Mouse (Mus musculus) CH12.LX (cell line): Measurements from ENCODE around the gene Pate2. TPM values are rescaled to one million over a fixed set of nuclear protein-coding genes. Genes with fewer than 3 reads are reported as not detected.
"Not testable (repeated sequence)": the region's sequence is repeated elsewhere in the genome, so short reads cannot be mapped to it uniquely, and the experiment has no call there.

Experiments used
- DNase-seq: peaks from one replicate; pipeline ENCODE4 v3.0.0-alpha.2; 2013; ENCODE audit errors: extremely low read depth
- H3K27ac ChIP-seq: 2 replicates; pipeline ENCODE4 v1.5.1; 2012; ENCODE audit warnings: low read depth, mild to moderate bottlenecking, control low read depth, moderate library complexity; ENCODE audit not compliant: insufficient read depth
- H3K27me3 ChIP-seq: replicated peaks from 2 replicates; pipeline ENCODE3; 2012; ENCODE audit warnings: inconsistent platforms
- H3K36me3 ChIP-seq, 2 experiments: replicated peaks in 1 of 2; 2 replicates each; pipeline versions ENCODE3 to v1.6.1; 2012; ENCODE audit warnings: inconsistent platforms in 1 of 2, low read length in 1 of 2, mild to moderate bottlenecking in 1 of 2, mixed read lengths in 1 of 2, moderate library complexity in 1 of 2; ENCODE audit not compliant: control insufficient read depth in 1 of 2, insufficient read depth in 1 of 2
- H3K4me1 ChIP-seq, 2 experiments: 2 replicates each; pipeline ENCODE4 v1.6.1; 2012; ENCODE audit warnings: inconsistent platforms in 1 of 2, moderate library complexity in 1 of 2; ENCODE audit not compliant: insufficient read depth in 2 of 2, control insufficient read depth in 1 of 2
- H3K4me2 ChIP-seq: 2 replicates; pipeline ENCODE4 v1.6.1; 2012; ENCODE audit warnings: low read depth, mild to moderate bottlenecking, control low read depth; ENCODE audit not compliant: poor library complexity, insufficient read depth, severe bottlenecking
- H3K4me3 ChIP-seq, 3 experiments: fragments of 150-350 bp in 1 of 3; sonication (generic) in 1 of 3; replicated peaks in 1 of 3; 2 replicates each; pipeline versions ENCODE3 to v1.5.1; 2011 to 2012; ENCODE audit warnings: low read depth in 2 of 3, low read length in 2 of 3, mild to moderate bottlenecking in 2 of 3, moderate library complexity in 2 of 3, control low read depth in 1 of 3, improper control_type of control experiment in 1 of 3, inconsistent platforms in 1 of 3, mixed read lengths in 1 of 3; ENCODE audit not compliant: poor library complexity in 1 of 3
- H3K79me2 ChIP-seq: replicated peaks from 2 replicates; pipeline ENCODE4 v1.6.1; 2012; ENCODE audit warnings: mild to moderate bottlenecking, moderate library complexity; ENCODE audit not compliant: control insufficient read depth, poor library complexity, insufficient read depth, severe bottlenecking; ENCODE audit errors: extremely low read depth
- H3K9ac ChIP-seq: 2 replicates; pipeline ENCODE4 v1.6.1; 2012; ENCODE audit warnings: low read depth, mild to moderate bottlenecking, control low read depth, moderate library complexity; ENCODE audit not compliant: insufficient read depth
- H3K9me3 ChIP-seq: replicated peaks from 2 replicates; pipeline ENCODE3; 2012; ENCODE audit warnings: low read length, inconsistent platforms, mixed read lengths
- BHLHE40 ChIP-seq: IDR thresholded peaks from 2 replicates; pipeline ENCODE4 v1.6.1; 2011; ENCODE audit warnings: mild to moderate bottlenecking, low read depth, low read length, improper control_type of control experiment
- CHD2 ChIP-seq: IDR thresholded peaks from 2 replicates; pipeline ENCODE4 v1.6.1; 2011; ENCODE audit warnings: low read length, improper control_type of control experiment
- ELF1 ChIP-seq: IDR thresholded peaks from 2 replicates; pipeline ENCODE4 v1.6.1; 2014; ENCODE audit warnings: low read depth, mild to moderate bottlenecking, inconsistent platforms, low read length, improper control_type of control experiment
- EP300 ChIP-seq: IDR thresholded peaks from 2 replicates; pipeline ENCODE4 v1.6.1; 2011; ENCODE audit warnings: low read length, improper control_type of control experiment
- ETS1 ChIP-seq: conservative IDR thresholded peaks from 2 replicates; pipeline ENCODE4 v1.6.1; 2012; ENCODE audit warnings: low read depth, mild to moderate bottlenecking, inconsistent platforms, low read length, improper control_type of control experiment, moderate library complexity
- GABPA ChIP-seq: IDR thresholded peaks from 2 replicates; pipeline ENCODE4 v1.6.1; 2012; ENCODE audit warnings: low read depth, low read length, improper control_type of control experiment, inconsistent platforms; ENCODE audit not compliant: insufficient replicate concordance
- HCFC1 ChIP-seq: IDR thresholded peaks from 2 replicates; pipeline ENCODE4 v1.6.1; 2012; ENCODE audit warnings: low read depth, mild to moderate bottlenecking, inconsistent platforms, low read length, improper control_type of control experiment
- IRF4 ChIP-seq: IDR thresholded peaks from 2 replicates; pipeline ENCODE4 v1.6.1; 2014; ENCODE audit warnings: low read depth, mild to moderate bottlenecking, inconsistent platforms, low read length, improper control_type of control experiment
- JUN ChIP-seq: IDR thresholded peaks from 2 replicates; pipeline ENCODE4 v1.6.1; 2011; ENCODE audit warnings: low read depth, mild to moderate bottlenecking, low read length, improper control_type of control experiment, moderate library complexity; ENCODE audit not compliant: insufficient read depth
- JUND ChIP-seq: conservative IDR thresholded peaks from 2 replicates; pipeline ENCODE4 v1.6.1; 2011; ENCODE audit warnings: low read depth, low read length, improper control_type of control experiment
- MAFK ChIP-seq: IDR thresholded peaks from 2 replicates; pipeline ENCODE4 v1.6.1; 2011; ENCODE audit warnings: low read length, improper control_type of control experiment; ENCODE audit not compliant: insufficient replicate concordance
- MXI1 ChIP-seq: IDR thresholded peaks from 2 replicates; pipeline ENCODE4 v1.6.1; 2011; ENCODE audit warnings: mild to moderate bottlenecking, low read depth, low read length, improper control_type of control experiment
- MYC ChIP-seq: IDR thresholded peaks from 2 replicates; pipeline ENCODE4 v1.6.1; 2011; ENCODE audit warnings: low read depth, mild to moderate bottlenecking, improper control_type of control experiment, low read length
- NRF1 ChIP-seq: IDR thresholded peaks from 2 replicates; pipeline ENCODE4 v1.6.1; 2014; ENCODE audit warnings: low read depth, mild to moderate bottlenecking, inconsistent platforms, low read length, improper control_type of control experiment, moderate library complexity
- RCOR1 ChIP-seq: conservative IDR thresholded peaks from 2 replicates; pipeline ENCODE4 v1.6.1; 2012; ENCODE audit warnings: low read depth, mild to moderate bottlenecking, inconsistent platforms, low read length, improper control_type of control experiment
- SMC3 ChIP-seq: IDR thresholded peaks from 2 replicates; pipeline ENCODE4 v1.6.1; 2011; ENCODE audit warnings: low read depth, low read length, improper control_type of control experiment
- TBP ChIP-seq: conservative IDR thresholded peaks from 2 replicates; pipeline ENCODE4 v1.6.1; 2011; ENCODE audit warnings: low read depth, low read length, improper control_type of control experiment
- TCF12 ChIP-seq: IDR thresholded peaks from 2 replicates; pipeline ENCODE4 v1.6.1; 2014; ENCODE audit warnings: low read depth, mild to moderate bottlenecking, inconsistent platforms, low read length, improper control_type of control experiment
- USF1 ChIP-seq: IDR thresholded peaks from 2 replicates; pipeline ENCODE4 v1.6.1; 2014; ENCODE audit warnings: low read depth, mild to moderate bottlenecking, inconsistent platforms, low read length, improper control_type of control experiment
- ZMIZ1 ChIP-seq: IDR thresholded peaks from 2 replicates; pipeline ENCODE4 v1.6.1; 2012; ENCODE audit warnings: low read depth, mild to moderate bottlenecking, inconsistent platforms, low read length, improper control_type of control experiment
- dilution Hi-C: fragments of 300-500 bp; cut with MboI; formaldehyde crosslinking; loops from 2 replicates; pipeline ENCODE4 v1.14.3; 2020; ENCODE audit warnings: low sequenced_read_pairs; ENCODE audit not compliant: extremely low pct_unique_long_range_greater_than_20kb, extremely low pct_ligation_motif_present
- in situ Hi-C: fragments of 300-500 bp; cut with MboI; formaldehyde crosslinking; loops from 3 replicates; pipeline ENCODE4 v1.14.3; 2019; ENCODE audit warnings: low sequenced_read_pairs, low pct_ligation_motif_present, low pct_unique_long_range_greater_than_20kb, mixed read lengths
- polyA plus RNA-seq: library from polyadenylated mRNA; unstranded; fragments of >175 nt; gene quantifications from 2 replicates; pipeline ENCODE4 v1.2.1, GENCODE M21; 2012; ENCODE audit warnings: low read depth; ENCODE audit not compliant: insufficient read length
- total RNA-seq, 2 experiments: library from RNA; depleted of rRNA; stranded (reverse); fragments of 300-350 nt in 1 of 2; fragments of >200 nt in 1 of 2; gene quantifications; 2 replicates each; pipeline ENCODE4 v1.2.3; 2012 to 2014

Gene Pate2
- total and polyA plus RNA-seq, 3 experiments, result 0.24 to 1.0 (median 0.41) TPM

- dilution Hi-C loops, in situ Hi-C loops: not testable (repeated sequence)
- peak; percentile 75 for DNase-seq
Observed at GRCm38 (mm10) chr9:35616784-35617183, 46.7 kb downstream of the Pate2 start.

GRCm38 (mm10) chr9:35632981-35633380 lies 62.9 kb downstream of the Pate2 start:
- Histone ChIP-seq H3K27ac (no peak overlapping the region), H3K4me2 (no peak overlapping the region), H3K27me3 (no peaks in the 10 kb centered on the region), H3K36me3 (no peaks in the 10 kb centered on the region), H3K79me2 (no peaks in the 10 kb centered on the region), H3K4me3 (no peak overlapping the region)
- in situ Hi-C loops, result no loop called here
- dilution Hi-C loops, result no loop called here
- TF ChIP-seq JUND (no peak), ZMIZ1 (no peak), MYC (no peak), TBP (no peak), MAFK (no peak), EP300 (no peak), ETS1 (no peak), JUN (no peak), USF1 (no peak), HCFC1 (no peak), RCOR1 (no peak), TCF12 (no peak), NRF1 (no peak), BHLHE40 (no peak), GABPA (no peak), MXI1 (no peak), CHD2 (no peak), SMC3 (no peak), IRF4 (no peak)
- TF ChIP-seq, all 38 proteins: peak for 0
- no peak for DNase-seq
- Histone ChIP-seq H3K9me3 (no peaks in the 10 kb centered on the region), H3K9ac (no peak overlapping the region), H3K4me1 (peaks cover 0 to 21% of the 10 kb centered on the region in 2 experiments; a peak in 2 of 4 replicates)

More at GRCm38 (mm10) chr9:35616784-35617183, 46.7 kb downstream of the Pate2 start:
- not testable (repeated sequence) for H3K9me3 ChIP-seq, H3K27ac ChIP-seq, H3K36me3 ChIP-seq, H3K27me3 ChIP-seq, H3K4me1 ChIP-seq, H3K4me3 ChIP-seq, H3K4me2 ChIP-seq, H3K79me2 ChIP-seq, H3K9ac ChIP-seq
- TF ChIP-seq ELF1 (peak; percentile 48; the same call in 1 of the 2 replicates), TBP (peak; percentile 94), MAFK (peak; percentile 33; the same call in 1 of the 2 replicates)
